Mouse (Mus musculus) erythroblast, embryonic 14.5 days (primary cell): ENCODE measurements around the gene Gm20671.

Experiments used
- GATA1 ChIP-seq: IDR thresholded peaks from 2 replicates; pipeline ENCODE4 v1.6.1; 2012; ENCODE audit warnings: low read length, inconsistent platforms, mixed read lengths
- TAL1 ChIP-seq: IDR thresholded peaks from 3 replicates; pipeline ENCODE4 v1.6.1; 2012; ENCODE audit warnings: low read length, inconsistent platforms, mixed read lengths

- no peak for TF ChIP-seq GATA1
- no peak for TF ChIP-seq TAL1
Measured at GRCm38 (mm10) chr5:32827009-32827408, at the start of gene Gm20671.
